Mouse (Mus musculus): ENCODE results near the gene Nps. TPM values are rescaled to one million over a fixed set of nuclear protein-coding genes. Genes with fewer than 3 reads are reported as not detected.

Nps gene
- total and polyA plus RNA-seq, 3 experiments = not detected

GRCm38 (mm10) chr7:135291646-135292236 is 33.2 kb downstream of the Nps start:
- Histone ChIP-seq H3K4me1 (ENCODE audit: control insufficient read depth, insufficient read depth, low read length) (peaks cover 2% of the 10 kb centered on the region; the same call in 1 of the 2 replicates), H3K9ac (ENCODE audit: low read depth, low read length) (no peak overlapping the region), H3K27ac (peak overlapping the region; percentile 55), H3K79me2 (replicated peaks; ENCODE audit: control insufficient read depth, insufficient read depth, low read length) (no peaks in the 10 kb centered on the region), H3K27me3 (ENCODE audit: control insufficient read depth, insufficient read depth, low read length) (no peaks in the 10 kb centered on the region), H3K36me3 (ENCODE audit: control insufficient read depth, insufficient read depth, low read length) (no peaks in the 10 kb centered on the region), H3K4me3 (peak overlapping the region; percentile 10; the same call in 1 of the 2 replicates)
- DNase-seq = peak; percentile 15 to 20
- intact Hi-C loops (cut with DNase I) = no loop called here
- WGBS = 41% methylated on average over 15 of the region's 15 CpGs
- TF ChIP-seq POLR2A (IDR thresholded peaks at IDR 0.05; ENCODE audit: insufficient read depth, low read depth, low read length) (no peak), CTCF (IDR thresholded peaks at IDR 0.05) (no peak), EP300 (IDR thresholded peaks at IDR 0.05; ENCODE audit: insufficient read depth, low read depth, low read length) (no peak)

- no peak for DNase-seq
- TF ChIP-seq CTCF (IDR thresholded peaks at IDR 0.05) (no peak), EP300 (IDR thresholded peaks at IDR 0.05; ENCODE audit: insufficient read depth, low read depth, low read length) (no peak)
- Histone ChIP-seq H3K27ac (no peak overlapping the region), H3K79me2 (replicated peaks; ENCODE audit: control insufficient read depth, insufficient read depth, low read length) (no peaks in the 10 kb centered on the region), H3K4me1 (ENCODE audit: control insufficient read depth, insufficient read depth, low read length) (peaks cover 2% of the 10 kb centered on the region; the same call in 1 of the 2 replicates), H3K27me3 (ENCODE audit: control insufficient read depth, insufficient read depth, low read length) (no peaks in the 10 kb centered on the region), H3K36me3 (ENCODE audit: control insufficient read depth, insufficient read depth, low read length) (no peaks in the 10 kb centered on the region), H3K9ac (ENCODE audit: low read depth, low read length) (no peak overlapping the region), H3K4me3 (no peak overlapping the region)
- intact Hi-C loops (cut with DNase I) = no loop called here
- WGBS = 82% methylated on average over 3 of the region's 3 CpGs
These were observed 36.0 kb downstream of the Nps start for GRCm38 (mm10) chr7:135294498-135294897.

DNA sequence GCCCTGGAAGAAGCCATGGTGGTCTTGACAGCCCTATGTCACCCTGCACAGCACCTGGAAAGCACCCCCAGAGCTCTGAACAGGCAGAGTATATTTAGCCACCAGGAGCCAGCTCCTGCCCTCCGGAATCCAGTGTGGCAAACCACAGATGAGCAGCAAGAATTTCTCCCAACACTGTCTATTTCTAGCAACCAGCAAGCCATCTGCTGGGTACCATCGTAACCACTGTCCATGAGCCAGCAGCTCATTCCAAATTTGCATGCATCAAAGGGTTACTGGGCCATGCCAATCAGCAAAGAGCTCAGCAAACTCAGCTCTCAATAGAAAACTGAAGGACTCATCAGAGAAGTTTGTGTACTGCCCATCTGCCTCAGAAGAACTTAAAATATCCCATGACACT is 46.0 kb downstream of the Nps start:
- no peak overlapping the region for H3K4me3 ChIP-seq
- no peak overlapping the region for H3K27ac ChIP-seq
- intact Hi-C loops (cut with DNase I) = no loop called here
- no peaks in the 10 kb centered on the region for H3K4me1 ChIP-seq (ENCODE audit: control insufficient read depth, insufficient read depth, low read length)
- no peaks in the 10 kb centered on the region for H3K27me3 ChIP-seq (ENCODE audit: control insufficient read depth, insufficient read depth, low read length)
- no peak for DNase-seq
- WGBS = 79% methylated on average over 2 of the region's 2 CpGs
- no peak overlapping the region for H3K9ac ChIP-seq (ENCODE audit: low read depth, low read length)
- no peaks in the 10 kb centered on the region for H3K36me3 ChIP-seq (ENCODE audit: control insufficient read depth, insufficient read depth, low read length)
- H3K79me2 ChIP-seq (replicated peaks; ENCODE audit: control insufficient read depth, insufficient read depth, low read length) = no peaks in the 10 kb centered on the region
- TF ChIP-seq POLR2A (IDR thresholded peaks at IDR 0.05; ENCODE audit: insufficient read depth, low read depth, low read length) (no peak), CTCF (IDR thresholded peaks at IDR 0.05) (no peak), EP300 (IDR thresholded peaks at IDR 0.05; ENCODE audit: insufficient read depth, low read depth, low read length) (no peak)

Other genes starting within 250 kb of the Nps start
- not detected for gene Foxi2, start 151.6 kb downstream of the Nps start, total RNA-seq (2021)
- not detected in 2 replicates for gene Foxi2, start 151.6 kb downstream of the Nps start, polyA plus RNA-seq (2012; rRNA removed)

All from heart, adult 2 months (tissue).